Mouse (Mus musculus) c-Kit-negative CD71-positive TER-119-positive erythroid progenitor cells, embryonic 14.5 days (primary cell): Measurements from ENCODE around the gene Cd276.
A peak's percentile ranks its signal among the peaks of the same experiment; 100 is the strongest.
"Not testable (repeated sequence)": the region's sequence is repeated elsewhere in the genome, so short reads cannot be mapped to it uniquely, and the experiment has no call there.

Source experiments
- DNase-seq: peaks from one replicate; pipeline ENCODE4 v3.0.0-alpha.2; 2013; ENCODE audit warnings: low read depth, low spot score

The Cd276 gene

DNA sequence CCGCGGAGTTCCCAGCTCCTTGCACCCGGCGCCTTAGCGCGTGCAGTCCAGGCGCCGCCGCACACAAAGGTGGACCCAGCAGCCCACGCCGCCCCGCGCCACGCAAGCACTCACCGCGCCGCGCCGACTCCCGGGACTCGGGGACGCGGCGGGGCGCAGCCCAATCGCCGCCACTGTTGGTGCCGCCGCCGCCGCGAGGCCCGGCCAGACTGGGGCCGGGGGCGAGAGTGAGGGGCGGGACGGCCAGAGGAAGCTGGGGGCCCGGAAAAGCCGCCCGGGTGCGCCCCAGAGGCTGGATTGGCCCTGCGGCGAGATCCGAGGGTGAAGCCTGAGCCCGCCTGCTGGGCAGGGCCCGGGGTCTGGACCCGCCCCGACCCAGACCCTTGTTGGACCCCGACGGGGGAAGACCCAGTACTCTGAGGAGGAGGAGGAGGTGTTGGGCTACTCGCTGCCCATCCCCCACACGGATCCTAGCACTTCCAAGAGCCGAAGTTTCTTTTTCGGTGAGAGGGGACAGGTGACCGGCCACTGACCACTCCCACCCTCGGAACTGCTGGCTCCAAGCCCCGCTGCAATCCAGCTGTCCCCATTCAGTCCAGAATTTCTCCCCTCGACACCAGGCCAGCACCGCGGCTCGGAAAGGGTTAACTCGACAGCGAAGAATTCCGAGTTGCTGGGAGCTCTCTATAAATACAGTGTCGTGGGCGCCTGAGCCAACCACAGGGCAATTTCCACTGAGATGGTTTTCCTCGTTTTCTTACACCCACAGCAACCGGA is at the start of gene Cd276:
Cd276 (minus strand) TSS at position 530 of the 777 bp plus-strand sequence.
- DNase-seq, result no peak

DNA sequence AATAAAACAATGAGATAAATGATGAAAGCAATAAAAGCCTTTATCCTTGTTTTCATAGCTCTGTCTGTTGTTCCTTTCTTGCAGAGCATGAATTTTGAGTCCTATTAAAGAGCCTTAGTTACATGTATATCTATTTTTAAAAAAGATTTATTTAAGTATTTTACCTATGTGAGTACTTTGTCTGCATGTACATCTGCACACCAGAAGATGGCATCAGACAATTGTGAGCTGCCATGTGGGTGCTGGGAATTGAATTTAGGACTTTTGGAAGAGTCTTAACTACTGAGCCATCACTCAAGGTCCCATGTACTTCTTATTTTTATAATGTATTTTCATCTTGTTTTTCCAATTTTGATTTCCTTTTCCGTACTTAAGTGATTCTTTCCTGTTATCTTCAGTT is 40.1 kb upstream of the Cd276 start:
- DNase-seq, result no peak

DNA sequence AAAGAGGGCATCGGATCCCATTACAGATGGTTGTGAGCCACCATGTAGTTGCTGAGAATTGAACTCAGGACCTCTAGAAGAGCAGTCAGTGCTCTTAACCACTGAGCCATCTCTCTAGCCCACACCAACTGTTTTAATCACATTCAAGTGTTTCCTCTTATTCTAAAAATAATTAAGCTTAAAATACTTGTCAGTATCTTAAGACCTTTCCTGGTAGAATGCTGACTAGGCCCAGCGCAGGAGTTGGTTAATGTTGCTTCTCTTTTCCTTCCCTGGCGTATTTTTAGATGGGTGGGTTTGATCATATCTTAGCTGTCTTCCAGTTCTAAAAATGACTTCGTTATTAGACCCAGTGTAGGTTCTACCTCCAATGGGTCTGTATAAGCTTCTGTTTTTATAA is 33.4 kb upstream of the Cd276 start:
- DNase-seq, result no peak

DNA sequence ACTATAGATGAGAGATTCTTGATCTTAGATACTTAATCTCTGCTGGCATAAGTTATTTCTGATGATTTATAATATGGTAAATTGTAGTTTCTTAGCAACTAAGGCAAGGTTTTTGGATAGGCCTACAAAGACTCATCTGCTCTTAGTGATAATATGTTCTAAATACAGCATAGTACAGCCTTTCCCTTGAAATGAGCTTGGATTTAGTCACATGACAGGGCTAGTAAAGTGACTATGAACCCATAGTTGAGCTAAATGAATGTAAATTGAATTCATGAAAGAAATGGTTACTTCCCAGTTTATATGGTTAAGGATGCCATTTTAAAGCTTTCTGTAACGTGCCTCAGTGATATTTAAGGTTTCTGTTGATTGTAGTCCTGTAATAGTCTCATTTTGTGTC is 29.1 kb upstream of the Cd276 start:
- no peak for DNase-seq

DNA sequence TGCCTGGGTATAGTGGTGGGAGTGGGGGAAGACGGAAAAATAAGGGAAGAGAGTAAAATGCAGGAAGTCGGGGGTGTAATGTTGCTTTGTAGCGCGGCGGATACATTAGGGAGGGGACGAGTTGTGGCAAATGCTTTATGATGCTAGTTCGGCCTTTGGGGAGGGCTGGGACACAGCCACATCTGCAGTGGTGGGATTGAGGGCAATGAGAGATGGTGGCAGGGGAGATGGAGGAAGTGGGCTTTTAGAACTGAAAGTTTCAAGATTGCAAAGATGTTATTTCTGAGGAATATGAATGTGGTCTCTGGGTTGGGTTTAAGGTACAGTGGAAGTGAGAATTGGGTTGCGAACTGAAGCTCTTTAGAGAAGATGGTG is 28.0 kb upstream of the Cd276 start:
- DNase-seq, result peak; percentile 33

DNA sequence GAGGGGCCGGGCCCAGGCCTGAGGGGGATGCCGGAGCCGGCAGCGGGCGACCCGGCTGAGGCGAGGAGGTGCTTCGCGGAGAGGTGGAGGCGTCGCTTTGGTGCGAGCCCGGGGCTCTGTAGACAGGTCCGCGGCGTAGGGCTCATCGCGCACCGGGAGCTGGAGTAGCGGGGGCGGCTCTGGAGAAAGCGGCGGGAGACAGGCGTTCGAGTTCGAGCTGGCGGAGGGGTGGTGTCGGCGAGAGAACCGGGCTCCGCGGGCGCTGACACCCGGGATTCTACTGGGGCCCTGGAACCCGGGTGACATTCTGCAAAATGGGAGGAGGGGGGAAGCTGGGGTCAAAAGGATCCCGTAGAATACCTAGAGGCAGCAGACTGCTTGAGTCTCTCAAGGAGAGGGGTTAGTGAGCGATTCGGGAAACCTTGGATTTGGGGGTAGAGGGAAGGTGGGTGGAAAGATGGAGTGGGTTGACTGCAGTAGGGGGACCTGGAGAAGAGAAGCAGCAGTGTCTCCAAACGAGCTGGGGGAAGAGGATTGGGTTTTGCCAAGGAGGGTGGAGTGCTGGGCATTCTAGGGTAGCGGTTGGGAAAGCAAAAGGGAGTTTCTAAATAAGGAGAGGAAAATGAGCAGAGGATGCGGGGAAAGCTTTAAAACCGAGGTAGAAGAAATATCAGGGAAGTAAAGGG is 27.5 kb upstream of the Cd276 start:
- DNase-seq, result peak; percentile 20

DNA sequence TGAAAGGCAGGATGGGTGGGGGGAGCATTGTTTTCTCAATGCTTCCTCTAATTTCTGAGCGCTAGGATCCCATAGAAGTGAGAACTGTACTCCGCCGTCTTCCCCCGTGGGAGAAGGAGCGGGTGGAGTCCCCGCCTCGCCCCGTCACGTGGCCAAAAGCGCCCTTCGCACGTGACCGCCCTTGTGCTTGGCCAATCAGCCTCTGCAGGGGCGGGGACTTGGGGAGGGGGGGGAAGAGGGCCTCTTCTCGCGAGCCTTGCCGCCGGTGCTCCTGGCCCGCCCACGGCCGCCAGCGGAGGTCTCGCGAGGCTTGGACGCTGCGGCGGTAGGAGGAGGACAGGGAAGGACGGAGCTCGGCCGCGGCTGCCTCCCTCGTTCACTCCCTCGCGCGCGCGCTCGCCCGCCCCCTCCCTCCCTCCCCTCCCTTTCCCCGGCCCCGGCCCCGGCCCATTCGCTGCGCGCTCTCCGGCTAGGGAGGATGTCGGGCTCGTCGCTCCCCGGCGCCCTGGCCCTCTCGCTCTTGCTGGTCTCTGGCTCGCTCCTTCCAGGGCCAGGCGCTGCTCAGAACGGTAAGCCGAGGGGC is 26.8 kb upstream of the Cd276 start, which contains the start of gene Nptn:
Nptn (plus strand) TSS at position 283 of the 583 bp plus-strand sequence.
- peak; percentile 94 for DNase-seq

DNA sequence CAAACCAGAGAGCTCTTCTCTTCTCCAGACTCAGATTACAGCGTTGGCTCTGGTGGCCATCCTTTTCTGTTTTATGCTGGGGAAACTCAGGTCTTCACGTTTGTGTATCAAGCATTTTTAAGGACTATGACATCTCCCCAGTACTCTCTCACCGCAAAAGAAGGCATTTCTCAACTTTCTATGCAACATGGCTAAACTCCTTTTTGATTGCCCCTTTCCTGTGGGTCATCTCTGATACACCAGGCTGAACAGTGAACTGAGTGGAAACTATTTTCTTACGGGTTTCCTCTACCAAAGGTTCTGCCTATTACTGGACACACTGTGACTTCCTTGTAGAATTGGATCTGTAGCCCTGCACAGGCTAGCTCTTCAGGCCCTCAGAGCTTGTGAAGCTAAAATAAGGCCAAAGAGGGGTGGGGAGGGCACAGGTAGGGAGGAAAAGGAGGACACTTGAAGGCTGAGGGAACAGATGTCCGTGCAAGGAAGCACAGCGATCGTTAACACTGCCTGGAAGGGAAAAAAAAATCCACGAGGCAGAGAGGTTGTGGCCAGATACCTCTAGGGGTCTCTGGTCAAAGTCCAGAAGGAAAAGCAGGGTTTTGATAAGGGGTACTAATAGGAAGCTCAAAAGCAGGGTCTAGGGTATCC is 26.2 kb upstream of the Cd276 start:
- no peak for DNase-seq

DNA sequence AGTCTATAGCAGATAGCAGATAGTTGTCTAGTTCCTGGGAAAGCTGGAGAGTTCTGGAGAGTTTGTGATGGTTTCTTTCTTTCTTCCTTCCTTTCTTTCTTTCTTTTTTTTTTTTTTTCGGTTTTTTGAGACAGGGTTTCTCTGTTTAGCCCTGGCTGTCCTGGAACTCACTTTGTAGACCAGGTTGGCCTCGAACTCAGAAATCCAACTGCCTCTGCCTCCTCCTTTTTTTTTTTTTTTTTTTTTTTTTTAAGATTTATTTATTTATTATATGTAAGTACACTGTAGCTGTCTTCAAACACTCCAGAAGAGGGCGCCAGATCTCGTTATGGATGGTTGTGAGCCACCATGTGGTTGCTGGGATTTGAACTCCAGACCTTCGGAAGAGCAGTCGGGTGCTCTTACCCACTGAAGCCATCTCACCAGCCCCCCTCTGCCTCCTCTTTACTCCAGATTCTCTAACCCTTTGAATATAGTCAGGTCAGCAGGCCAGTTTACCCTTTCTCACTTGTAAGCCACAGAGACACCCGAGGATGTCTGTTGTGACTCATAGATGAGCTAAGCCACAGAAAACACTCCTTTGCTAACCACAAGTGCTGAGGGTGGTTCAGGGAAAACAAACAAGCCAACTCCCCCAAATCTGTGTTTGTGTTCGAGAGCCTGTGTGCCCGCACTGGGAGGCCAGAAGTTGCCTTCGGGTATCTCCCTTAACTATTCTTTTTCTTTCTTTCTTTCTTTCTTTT is 25.4 kb upstream of the Cd276 start:
- DNase-seq, result not testable (repeated sequence)

DNA sequence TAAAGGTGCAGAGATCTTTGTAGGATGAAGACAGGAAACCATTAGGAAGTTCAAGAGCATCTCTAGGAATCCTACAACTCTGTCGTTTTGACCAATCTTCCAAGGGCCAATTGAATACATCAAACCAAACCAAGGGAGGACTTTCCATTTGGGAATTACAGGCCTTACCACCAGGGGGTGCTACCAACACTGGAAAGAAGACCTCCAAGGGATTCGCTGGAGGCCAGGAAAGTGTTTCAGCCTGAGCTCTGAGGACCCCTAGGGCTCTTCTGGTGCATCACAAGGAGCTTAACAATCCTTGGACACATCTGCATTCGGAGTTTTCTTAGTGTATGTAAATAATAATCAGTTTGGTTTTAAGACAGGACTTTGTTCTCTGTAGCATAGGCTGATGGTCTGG is 23.4 kb upstream of the Cd276 start:
- DNase-seq, result peak; percentile 70

DNA sequence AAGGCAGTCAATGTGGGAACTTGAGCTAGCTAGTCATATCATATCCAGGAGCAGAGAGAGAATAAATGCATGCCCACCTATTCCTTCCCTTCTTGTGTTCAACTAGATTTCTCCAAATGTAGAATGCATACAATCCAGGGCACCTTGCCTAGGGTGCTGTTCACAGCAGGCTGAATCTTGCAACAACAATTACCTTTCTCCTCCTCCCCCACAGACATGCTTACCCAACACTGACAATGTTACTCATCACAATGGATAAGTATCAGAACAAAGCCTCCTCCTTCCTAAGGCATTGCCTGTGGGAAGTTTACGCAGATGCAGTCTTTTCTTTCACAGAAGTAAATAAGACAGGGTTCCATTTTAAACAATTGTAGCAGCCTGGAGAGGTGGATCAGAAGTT is 15.8 kb upstream of the Cd276 start:
- no peak for DNase-seq

DNA sequence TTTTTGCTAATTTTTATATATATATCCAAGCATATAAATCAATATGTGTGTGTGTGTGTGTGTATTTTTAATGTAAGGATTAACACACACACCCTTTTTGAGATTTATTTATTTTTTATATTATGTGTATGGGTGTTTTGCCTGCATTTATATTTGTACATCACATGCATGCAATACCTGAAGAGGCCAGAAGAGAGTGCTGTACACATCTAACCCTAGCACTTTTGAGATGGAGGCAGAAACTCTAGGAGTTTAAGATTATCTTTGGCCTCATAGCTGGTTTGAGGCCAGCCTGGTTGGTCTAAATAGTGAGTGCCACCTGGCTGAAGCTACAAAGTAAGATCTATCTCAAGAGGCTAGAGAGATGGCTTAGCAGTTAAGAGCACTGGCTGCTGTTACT is 12.4 kb upstream of the Cd276 start:
- DNase-seq, result peak; percentile 31

DNA sequence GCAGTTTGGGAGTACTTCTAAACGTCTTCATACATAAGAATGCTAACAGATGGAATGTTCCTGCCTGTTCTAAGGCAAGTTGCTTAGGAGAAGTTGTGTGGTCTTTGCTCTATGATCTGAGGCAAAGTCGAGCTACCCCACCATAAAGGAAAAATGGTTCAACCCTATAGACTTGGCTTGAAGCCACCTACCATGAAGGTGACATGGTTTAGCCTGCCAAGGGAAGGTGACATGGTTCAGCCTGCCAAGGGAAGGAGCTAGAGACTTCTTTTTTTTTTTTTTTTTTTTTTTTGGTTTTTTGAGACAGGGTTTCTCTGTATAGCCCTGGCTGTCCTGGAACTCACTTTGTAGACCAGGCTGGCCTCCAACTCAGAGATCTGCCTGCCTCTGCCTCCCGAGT is 10.7 kb upstream of the Cd276 start:
- DNase-seq, result not testable (repeated sequence)

DNA sequence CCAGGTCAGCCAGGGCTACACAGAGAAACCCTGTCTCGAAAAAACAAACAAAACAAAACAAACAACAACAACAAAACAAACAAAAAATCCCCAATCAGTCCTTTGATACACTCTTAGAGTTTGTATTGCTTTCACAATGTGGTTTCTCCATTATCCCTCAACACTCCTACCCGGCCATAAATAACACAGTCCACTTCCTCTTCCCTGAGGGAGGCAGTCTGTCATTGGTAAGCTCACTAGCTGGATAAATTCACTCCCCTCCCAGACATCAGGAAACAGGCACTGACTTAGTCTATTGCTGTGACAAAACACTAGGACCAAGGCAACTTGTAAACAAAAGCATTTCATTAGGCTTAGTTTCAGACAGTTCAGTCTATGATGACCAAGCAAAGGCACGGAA is 5.0 kb upstream of the Cd276 start:
- no peak for DNase-seq

DNA sequence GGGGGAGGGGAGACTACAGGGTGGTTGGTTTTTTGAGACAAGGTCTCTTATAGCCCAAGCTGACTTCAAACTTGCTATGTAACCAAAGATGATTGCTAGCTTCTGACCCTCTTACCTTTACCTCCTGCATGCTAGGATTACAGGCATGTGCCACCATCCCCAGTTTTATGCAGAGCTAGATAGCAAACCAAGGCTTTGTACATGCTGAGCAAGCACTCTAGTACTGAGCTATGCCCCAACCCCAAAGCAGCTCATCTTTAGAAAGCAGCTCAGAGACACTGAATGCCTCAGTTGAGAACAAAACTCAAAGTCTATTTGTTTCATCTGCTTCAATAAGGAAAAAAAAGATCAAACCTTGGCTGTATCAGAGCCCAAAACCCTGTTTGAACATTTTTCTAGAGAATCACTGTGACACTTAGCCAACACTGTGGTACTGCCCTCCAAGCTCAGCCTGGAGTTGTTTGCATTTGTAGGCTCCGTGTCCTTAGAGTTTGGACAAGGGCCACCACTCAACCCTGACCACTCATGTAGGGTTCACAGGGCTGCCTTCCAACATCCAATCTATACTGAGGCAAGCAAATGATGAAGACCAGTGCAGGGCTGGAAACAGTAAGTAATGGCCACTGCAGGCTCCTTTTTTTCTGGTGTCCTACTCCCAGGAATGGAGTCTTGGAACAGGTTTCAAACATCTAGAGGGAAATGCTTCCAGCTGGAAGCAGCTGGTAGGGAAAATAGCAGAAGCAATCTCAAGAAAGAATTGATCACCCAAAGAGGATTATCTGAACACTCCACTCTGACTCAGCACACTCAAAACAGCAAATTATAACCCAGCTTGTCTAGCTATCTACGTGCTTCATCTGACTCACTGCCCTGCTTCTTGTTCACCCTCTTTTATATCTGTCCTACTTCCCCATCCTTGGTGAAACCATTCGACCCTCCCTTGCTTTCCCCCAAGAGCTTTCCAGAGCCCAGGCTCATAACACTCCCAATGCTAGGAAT is 2.5 kb upstream of the Cd276 start:
- DNase-seq, result no peak

DNA sequence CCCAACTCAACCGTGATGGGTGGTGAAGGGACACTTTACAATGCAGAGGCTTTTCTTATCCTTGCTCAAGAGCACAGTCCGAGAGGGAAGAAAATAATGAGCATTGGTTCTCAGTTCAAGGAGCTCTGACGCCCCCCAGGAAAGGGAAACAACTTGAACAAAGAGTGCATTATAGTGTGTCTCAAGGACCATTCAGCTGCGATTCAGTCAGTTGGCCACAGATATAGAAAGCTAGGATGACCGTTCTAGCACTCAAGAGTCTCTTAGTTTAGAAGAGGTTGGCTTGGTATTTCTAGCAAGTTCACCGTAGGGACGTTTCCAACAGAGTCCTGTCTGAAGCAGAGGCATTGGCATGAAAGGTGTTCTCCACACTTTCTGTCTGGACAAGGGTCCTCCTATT is 1.4 kb upstream of the Cd276 start:
- DNase-seq, result no peak

DNA sequence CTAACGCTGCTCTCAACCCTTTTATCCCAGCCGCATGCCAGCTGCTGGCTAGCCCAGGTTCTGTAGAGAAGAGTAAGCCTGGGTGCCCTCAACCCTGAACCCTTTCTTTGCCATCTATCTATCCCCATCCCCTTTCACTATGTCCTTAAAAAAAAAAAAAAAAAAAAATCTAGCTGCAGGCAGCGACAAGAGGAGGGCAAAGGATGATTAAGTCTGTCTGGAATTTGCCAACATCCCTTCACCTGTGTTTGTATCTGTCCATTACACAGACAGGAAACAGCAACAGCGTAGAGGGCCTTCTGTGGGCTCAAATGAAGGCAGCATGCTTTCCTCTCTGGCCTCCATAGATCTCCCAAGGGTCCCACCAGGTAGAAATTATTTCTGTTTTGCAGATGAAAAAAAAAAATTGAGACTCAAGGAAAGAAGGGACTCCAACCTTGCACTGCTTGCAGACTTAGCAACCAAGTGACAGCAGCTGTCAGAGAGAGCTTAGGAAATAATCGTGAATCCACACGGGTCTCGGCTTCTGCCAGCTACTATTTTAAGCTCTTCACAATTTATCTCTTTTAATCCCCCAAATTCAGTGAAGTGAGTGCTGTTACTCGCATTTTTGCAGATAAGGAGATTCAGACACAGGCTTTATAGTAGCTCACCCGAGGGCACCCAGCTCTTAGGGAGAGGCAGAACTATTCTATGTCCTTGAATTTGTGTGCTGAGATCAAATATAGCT is 613 bp upstream of the Cd276 start:
- DNase-seq, result no peak

DNA sequence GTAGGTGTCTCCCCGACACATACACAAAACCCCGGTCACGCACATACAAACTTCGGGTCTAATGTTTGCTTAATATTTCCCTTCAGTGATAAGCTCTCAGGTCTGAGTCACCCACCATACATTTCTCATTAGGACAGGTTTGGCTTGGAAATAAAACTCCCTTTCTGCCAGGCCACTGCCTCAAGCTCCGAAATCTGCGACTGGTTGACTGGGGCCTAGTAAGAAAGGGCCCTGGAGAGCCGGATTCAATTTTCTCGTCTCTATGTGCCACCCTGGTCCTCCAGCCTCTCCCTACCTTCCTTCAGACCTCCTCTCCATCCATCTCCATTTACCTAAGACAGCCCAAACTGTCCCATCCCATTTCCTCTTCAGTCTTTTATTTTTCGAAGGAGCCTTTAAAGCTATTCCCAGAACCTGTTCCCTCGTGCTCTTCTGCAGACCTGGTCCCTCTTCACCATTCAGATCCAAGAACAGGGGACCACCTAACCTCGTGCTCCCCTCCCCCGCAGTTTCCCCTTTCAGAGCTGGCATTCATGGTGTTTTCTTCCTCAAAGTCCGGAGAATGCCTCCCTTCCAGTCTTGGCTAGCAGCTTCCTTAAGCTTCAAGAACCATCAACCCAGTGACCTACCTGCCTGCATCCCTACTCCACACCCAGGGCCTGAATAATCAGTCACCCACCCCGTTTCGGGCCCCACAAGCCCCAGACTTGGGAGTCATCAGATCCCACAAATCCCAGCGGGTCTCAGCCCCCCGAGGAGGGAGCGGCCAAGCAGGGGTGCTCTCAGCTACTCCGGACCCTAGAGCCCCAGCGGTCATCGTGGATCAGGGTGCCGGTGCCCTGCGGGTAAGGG is 955 bp downstream of the Cd276 start:
- DNase-seq, result no peak

DNA sequence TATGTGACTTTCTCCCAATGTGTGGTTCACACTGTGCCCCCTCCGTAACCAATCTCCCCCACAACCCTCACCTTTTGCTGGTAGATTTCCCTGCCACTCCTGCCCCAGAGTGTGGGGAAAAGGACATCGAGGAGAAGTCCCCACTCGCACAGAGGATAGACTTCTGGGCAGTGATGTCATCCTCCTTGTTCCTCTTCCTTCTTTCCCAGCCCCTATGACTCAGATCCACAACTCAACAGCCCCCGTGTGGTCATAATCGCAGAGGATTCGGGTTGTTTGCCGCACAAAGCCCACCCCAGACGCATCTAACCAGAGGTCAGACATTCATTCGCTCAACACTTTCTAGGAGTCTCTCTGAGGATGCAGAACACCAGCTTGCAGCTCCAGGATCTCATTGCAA is 3.2 kb downstream of the Cd276 start:
- DNase-seq, result no peak
